Mouse (Mus musculus) C2C12 (cell line): ENCODE results near the gene Elovl6.

Experiments
- CTCF ChIP-seq: IDR thresholded peaks from one replicate; pipeline ENCODE4 v1.5.1; 2011; ENCODE audit not compliant: control insufficient read depth, insufficient read depth, insufficient read length
- MAX ChIP-seq: IDR thresholded peaks from one replicate; pipeline ENCODE4 v1.6.1; 2011; ENCODE audit warnings: mild to moderate bottlenecking, control low read depth
- MYOG ChIP-seq: IDR thresholded peaks from one replicate; pipeline ENCODE4 v1.6.1; 2011; ENCODE audit not compliant: control insufficient read depth, insufficient read length; ENCODE audit errors: extremely low read depth
- USF1 ChIP-seq: IDR thresholded peaks from one replicate; pipeline ENCODE4 v1.6.1; 2011; ENCODE audit warnings: low read depth, mild to moderate bottlenecking, control low read depth, moderate library complexity

DNA sequence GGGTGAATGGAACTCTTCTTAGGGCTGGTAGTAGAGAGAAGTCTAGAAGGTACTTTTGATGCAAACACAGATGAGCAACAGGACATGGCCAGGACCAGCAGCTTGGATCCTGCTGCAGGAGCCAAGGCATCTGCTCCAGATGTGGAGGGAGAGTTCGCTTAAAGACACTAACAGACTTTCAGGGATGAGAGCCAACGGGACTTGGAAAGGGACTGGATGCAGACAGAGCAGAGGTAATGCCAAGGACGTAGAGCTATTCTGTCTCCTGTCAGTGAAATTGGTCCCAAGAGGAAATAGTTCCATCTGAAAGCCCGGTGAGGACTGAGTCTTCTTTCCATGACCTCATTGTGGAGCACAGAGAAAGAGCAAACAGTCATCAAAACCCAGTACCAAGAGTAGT is 95.1 kb downstream of the Elovl6 start:
- TF ChIP-seq CTCF = no peak
- TF ChIP-seq MYOG = no peak
- TF ChIP-seq USF1 = no peak
- no peak for TF ChIP-seq MAX
